Mouse (Mus musculus) liver, embryonic 14.5 days (tissue): ENCODE measurements around the gene Fam13a.

Experiments
- CTCF ChIP-seq: IDR thresholded peaks from 2 replicates; pipeline ENCODE4 v1.5.1; 2016; ENCODE audit warnings: antibody characterized with exemption, low read depth, control low read depth
- EP300 ChIP-seq: IDR thresholded peaks from 2 replicates; pipeline ENCODE4 v1.6.1; 2016; ENCODE audit warnings: antibody characterized with exemption, low read depth

DNA sequence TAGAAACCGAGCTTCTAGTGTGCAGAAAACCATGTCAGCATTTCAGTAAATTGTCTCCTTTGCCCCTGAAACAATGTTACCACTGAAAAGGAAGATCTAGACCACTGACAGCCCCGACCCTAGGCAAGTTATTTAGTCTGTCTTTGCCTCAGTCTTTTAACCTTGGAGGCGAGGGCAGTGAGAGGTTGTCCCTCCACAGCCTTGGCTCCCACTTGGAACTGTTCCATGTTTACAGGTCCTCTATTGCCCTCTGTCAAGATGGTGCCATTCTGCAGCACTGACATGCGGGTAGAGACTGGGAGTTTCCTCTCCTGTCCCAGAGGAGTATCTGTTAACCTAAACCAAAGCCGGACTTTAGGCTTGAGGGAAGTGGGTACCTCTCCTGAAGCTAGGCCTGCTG is 111.5 kb downstream of the Fam13a start:
- no peak for TF ChIP-seq CTCF
- TF ChIP-seq EP300 = no peak
